Mouse (Mus musculus) stomach, embryonic 14.5 days (tissue): ENCODE results near the gene Asap2. TPM values are rescaled to one million over a fixed set of nuclear protein-coding genes. Genes with fewer than 3 reads are reported as not detected.

Source experiments
- ATAC-seq: fragments of 200-750 bp; cut with Nextera tagmentation; 2 replicates; pipeline ENCODE4 v1.8.0; 2017; ENCODE audit warnings: low read depth, moderate TSS enrichment; ENCODE audit not compliant: insufficient number of reproducible peaks, insufficient read depth, low FRiP score
- H3K27ac ChIP-seq: fragments of 300-500 bp; sonication (generic); 2 replicates; pipeline ENCODE4 v1.5.1; 2014; ENCODE audit warnings: mild to moderate bottlenecking, low read length, moderate library complexity, mixed read lengths
- H3K27me3 ChIP-seq: fragments of 300-500 bp; sonication (generic); 2 replicates; pipeline ENCODE4 v1.6.1; 2014; ENCODE audit warnings: low read length, control low read depth, mixed read lengths; ENCODE audit not compliant: control insufficient read depth, insufficient read depth
- H3K36me3 ChIP-seq: fragments of 300-500 bp; sonication (generic); 2 replicates; pipeline ENCODE4 v1.6.1; 2014; ENCODE audit warnings: mild to moderate bottlenecking, control low read depth, low read length, moderate library complexity, mixed read lengths; ENCODE audit not compliant: control insufficient read depth, insufficient read depth
- H3K4me1 ChIP-seq: fragments of 300-500 bp; sonication (generic); 2 replicates; pipeline ENCODE4 v1.6.1; 2014; ENCODE audit warnings: low read length, control low read depth, mixed read lengths; ENCODE audit not compliant: control insufficient read depth, insufficient read depth
- H3K4me2 ChIP-seq: fragments of 300-500 bp; sonication (generic); replicated peaks from 2 replicates; pipeline ENCODE4 v1.6.1; 2014; ENCODE audit warnings: low read depth, low read length, control low read depth
- H3K4me3 ChIP-seq: fragments of 300-500 bp; sonication (generic); 2 replicates; pipeline ENCODE4 v1.5.1; 2014; ENCODE audit warnings: low read depth, low read length, control low read depth
- H3K9ac ChIP-seq: fragments of 300-500 bp; sonication (generic); replicated peaks from 2 replicates; pipeline ENCODE4 v1.6.1; 2014; ENCODE audit warnings: low read depth, mild to moderate bottlenecking, control low read depth, low read length, moderate library complexity, mixed read lengths
- H3K9me3 ChIP-seq: fragments of 300-500 bp; sonication (generic); 2 replicates; pipeline ENCODE4 v1.6.1; 2016; ENCODE audit warnings: low read depth, low read length, control low read depth; ENCODE audit not compliant: control insufficient read depth
- WGBS: fragments of 180-500 bp; shearing (Covaris S2); extraction: QIAGEN DNeasy Blood & Tissue Kit; methylation state at CpG from one replicate; pipeline ENCODE4 v1.1.7; 2014; 5-methylcytosine and 5-hydroxymethylcytosine counted together
- polyA plus RNA-seq: library from polyadenylated mRNA; unstranded; fragments of >200 nt; fragmentation: Nextera tagmentation; extraction: Ambion mirVana; gene quantifications from 2 replicates; pipeline ENCODE4 v1.2.1, GENCODE M21; 2014

Gene Asap2
- polyA plus RNA-seq, 1 experiment from 2014 or later, result 10.9 TPM

GRCm38 (mm10) chr12:21233727-21234126 is 243.5 kb downstream of the Asap2 start:
- Histone ChIP-seq H3K4me1 (no peaks in the 10 kb centered on the region), H3K9ac (no peak overlapping the region), H3K9me3 (no peaks in the 10 kb centered on the region), H3K27me3 (no peaks in the 10 kb centered on the region), H3K36me3 (peaks cover 14% of the 10 kb centered on the region), H3K4me3 (no peak overlapping the region), H3K27ac (no peak overlapping the region), H3K4me2 (no peak overlapping the region)
- 88% methylated on average over 7 of the region's 7 CpGs for WGBS
- no peak for ATAC-seq

DNA sequence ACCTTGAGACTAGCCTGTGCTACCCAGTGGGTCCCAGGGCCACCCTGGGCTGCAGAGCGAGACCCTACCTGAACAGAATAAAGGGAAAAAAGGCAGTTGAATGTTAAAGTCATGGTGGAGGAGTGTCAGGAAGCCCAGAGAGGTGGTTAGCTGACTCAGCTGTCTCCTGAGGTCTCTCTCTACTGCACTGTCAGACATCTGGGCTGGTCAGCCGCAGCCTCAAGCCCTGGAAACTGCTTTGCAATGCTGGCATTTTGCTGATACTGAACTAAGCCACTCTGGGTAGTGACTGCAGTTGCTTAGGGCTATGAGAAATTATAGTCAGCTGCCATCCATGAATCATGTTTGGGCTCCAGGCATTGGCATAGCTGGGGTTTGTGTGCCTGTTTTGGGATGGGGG is 244.3 kb downstream of the Asap2 start:
- 89% methylated on average over 2 of the region's 2 CpGs for WGBS
- no peak overlapping the region for H3K4me3 ChIP-seq
- no peaks in the 10 kb centered on the region for H3K4me1 ChIP-seq
- no peaks in the 10 kb centered on the region for H3K9me3 ChIP-seq
- ATAC-seq, result no peak
- H3K4me2 ChIP-seq, result no peak overlapping the region
- H3K9ac ChIP-seq, result no peak overlapping the region
- H3K27ac ChIP-seq, result no peak overlapping the region
- peaks cover 18% of the 10 kb centered on the region for H3K36me3 ChIP-seq
- H3K27me3 ChIP-seq, result no peaks in the 10 kb centered on the region

- ATAC-seq, result no peak
- H3K4me2 ChIP-seq, result no peak overlapping the region
- no peak overlapping the region for H3K27ac ChIP-seq
- H3K9ac ChIP-seq, result no peak overlapping the region
- no peak overlapping the region for H3K4me3 ChIP-seq
- peaks cover 15% of the 10 kb centered on the region for H3K36me3 ChIP-seq
- H3K9me3 ChIP-seq, result no peaks in the 10 kb centered on the region
- no peaks in the 10 kb centered on the region for H3K27me3 ChIP-seq
- no peaks in the 10 kb centered on the region for H3K4me1 ChIP-seq
- 87% methylated on average over 3 of the region's 3 CpGs for WGBS
Observed at GRCm38 (mm10) chr12:21241965-21242364, 251.7 kb downstream of the Asap2 start.

DNA sequence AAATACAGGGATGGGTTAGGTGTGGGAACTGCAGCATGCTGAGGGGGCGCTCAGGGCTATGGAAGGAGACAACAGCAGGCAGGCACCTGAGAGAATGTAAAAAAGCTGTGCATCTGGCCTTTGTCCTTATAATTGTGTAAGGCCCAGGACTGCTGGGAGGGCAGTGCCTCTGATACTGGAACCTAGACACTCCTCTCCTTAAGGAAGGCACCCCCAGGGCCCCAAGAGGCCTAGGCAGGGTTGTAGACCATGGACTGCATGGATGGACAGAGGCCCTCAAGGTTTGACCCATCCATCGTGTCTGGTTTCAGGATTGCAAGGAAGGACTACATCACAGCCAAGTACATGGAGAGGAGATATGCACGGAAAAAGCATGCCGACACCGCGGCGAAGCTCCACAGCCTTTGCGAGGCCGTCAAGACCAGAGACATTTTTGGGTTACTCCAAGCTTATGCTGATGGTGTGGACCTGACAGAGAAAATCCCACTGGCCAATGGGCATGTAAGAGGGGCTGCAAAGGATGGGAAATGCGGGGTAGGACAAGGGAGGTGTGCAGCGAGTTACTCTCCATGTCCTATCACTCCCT is 254.2 kb downstream of the Asap2 start:
- Histone ChIP-seq H3K9ac (no peak overlapping the region), H3K27me3 (no peaks in the 10 kb centered on the region), H3K4me1 (no peaks in the 10 kb centered on the region), H3K4me3 (no peak overlapping the region), H3K27ac (no peak overlapping the region), H3K4me2 (no peak overlapping the region), H3K9me3 (no peaks in the 10 kb centered on the region), H3K36me3 (peaks cover 6% of the 10 kb centered on the region)
- no peak for ATAC-seq
- 95% methylated on average over 11 of the region's 11 CpGs for WGBS

DNA sequence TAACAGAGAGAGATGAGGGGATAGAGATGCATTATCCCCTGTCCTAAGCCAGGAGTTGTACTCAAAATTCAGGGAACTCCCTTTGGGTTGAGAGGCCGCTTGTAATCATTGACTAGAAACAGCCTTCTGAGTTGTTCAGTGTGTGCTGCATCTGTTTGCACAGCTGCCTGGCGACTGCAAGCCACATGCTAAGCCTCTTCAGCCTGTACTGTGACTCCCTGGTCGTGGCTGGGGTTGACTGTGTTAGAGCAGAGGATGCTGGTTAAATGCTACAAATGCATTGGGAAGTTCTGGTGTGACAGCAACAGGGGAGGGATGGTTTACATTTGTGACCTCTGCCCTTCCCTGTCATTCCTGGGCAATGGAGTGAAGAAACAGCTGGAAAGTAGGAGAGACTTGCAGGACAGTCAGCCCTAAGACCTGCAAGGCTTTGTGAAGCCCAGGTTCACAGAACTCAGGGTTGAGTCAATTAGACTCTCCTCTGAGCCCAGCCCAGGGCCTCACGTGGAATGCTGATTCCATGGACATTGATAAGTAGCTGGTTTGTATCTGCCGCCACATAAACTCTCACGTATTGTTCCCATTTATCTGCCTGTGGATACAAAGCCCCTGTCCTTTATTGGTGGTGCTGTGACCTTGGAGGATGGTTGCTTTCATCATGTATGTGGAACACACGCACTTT is 257.6 kb downstream of the Asap2 start:
- no peak overlapping the region for H3K4me2 ChIP-seq
- no peak overlapping the region for H3K4me3 ChIP-seq
- H3K27ac ChIP-seq, result no peak overlapping the region
- 58% methylated on average over 7 of the region's 7 CpGs for WGBS
- H3K27me3 ChIP-seq, result no peaks in the 10 kb centered on the region
- no peak overlapping the region for H3K9ac ChIP-seq
- H3K9me3 ChIP-seq, result no peaks in the 10 kb centered on the region
- peaks cover 24% of the 10 kb centered on the region for H3K36me3 ChIP-seq
- H3K4me1 ChIP-seq, result no peaks in the 10 kb centered on the region
- no peak for ATAC-seq

DNA sequence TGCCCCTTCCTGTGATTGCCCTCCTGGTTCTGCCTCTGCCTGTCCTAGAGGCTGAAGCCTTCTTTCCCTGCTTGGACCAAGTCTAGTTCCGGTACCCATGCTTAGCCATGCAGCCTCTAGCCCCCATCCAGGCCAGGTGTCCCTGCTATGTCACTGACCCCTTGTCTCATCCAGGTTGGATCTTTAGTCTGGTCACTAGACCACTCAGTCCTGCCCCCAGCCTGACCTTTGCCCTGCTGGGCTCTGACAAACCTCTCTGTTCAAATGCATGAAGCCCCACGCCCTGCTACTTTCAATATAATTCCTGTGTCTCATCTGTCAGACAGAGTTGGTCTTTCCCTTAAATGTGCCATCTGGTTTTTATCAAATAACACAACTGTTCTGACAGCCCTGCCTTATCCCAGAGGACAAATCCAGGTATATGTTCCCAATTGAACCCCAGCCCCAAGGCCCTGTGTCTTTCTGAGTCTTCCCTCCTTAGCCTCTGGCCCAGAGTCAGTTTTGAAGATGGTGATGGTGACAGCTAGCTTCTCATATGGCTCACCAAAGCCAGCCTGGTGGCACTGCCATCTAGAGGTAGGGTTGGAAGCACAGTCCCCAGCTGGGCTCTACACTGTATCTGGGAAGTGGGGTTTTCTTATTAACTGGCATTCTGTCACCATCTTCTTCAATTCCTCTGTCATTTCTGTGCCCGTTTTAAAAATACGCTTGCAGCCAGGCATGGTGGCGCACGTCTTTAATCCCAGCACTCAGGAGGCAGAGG is 270.4 kb downstream of the Asap2 start:
- Histone ChIP-seq H3K36me3 (peaks cover 23% of the 10 kb centered on the region; the same call in 1 of the 2 replicates), H3K27ac (no peak overlapping the region), H3K4me3 (no peak overlapping the region), H3K4me2 (no peak overlapping the region), H3K27me3 (no peaks in the 10 kb centered on the region), H3K4me1 (no peaks in the 10 kb centered on the region), H3K9ac (no peak overlapping the region), H3K9me3 (no peaks in the 10 kb centered on the region)
- ATAC-seq, result no peak
- 93% methylated on average over 6 of the region's 6 CpGs for WGBS

DNA sequence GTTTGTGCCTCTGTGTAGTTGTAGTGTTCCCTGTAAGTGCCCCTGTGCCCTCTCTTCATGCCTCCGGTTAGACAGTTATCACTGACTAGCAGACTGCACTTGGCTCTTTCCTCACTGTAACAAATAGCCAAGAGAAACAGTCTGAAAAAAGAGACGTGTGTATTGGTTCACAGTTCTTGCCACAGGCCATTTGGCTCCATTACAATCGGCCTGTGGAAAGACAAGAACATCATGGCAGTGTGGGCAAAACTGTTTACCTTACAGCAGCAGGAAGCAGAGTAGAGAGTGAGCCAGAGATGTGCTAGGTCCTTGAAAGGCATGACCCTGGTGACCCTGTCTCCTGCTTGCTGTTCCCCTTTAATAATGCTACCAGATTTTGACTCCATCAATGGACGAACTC is 271.3 kb downstream of the Asap2 start:
- no peak overlapping the region for H3K9ac ChIP-seq
- no peaks in the 10 kb centered on the region for H3K9me3 ChIP-seq
- no peak overlapping the region for H3K4me2 ChIP-seq
- no peak for ATAC-seq
- no peak overlapping the region for H3K4me3 ChIP-seq
- no peak overlapping the region for H3K27ac ChIP-seq
- no peaks in the 10 kb centered on the region for H3K4me1 ChIP-seq
- no peaks in the 10 kb centered on the region for H3K27me3 ChIP-seq
- 80% methylated on average over 4 of the region's 4 CpGs for WGBS
- peaks cover 21% of the 10 kb centered on the region; the same call in 1 of the 2 replicates for H3K36me3 ChIP-seq

DNA sequence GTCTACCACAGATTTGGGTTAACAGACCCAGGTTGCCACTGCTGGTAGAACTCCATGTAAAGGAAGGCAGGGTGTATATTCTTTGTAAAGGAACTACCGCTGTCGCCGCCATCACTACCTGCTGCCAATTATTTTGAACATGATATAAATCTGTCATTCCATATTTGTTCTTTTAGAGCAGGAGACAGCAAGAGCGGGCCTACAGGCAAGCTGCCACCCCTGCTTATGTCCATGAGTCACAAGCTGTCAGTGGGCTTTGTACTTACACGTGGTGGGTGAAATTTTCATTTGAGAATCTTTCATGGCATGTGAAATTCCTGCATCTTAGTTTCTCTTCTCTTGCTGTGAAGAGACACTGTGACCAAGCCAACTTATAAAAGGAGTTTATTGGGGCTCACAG is 273.0 kb downstream of the Asap2 start:
- H3K27ac ChIP-seq, result no peak overlapping the region
- no peaks in the 10 kb centered on the region for H3K27me3 ChIP-seq
- WGBS, result 93% methylated on average over 5 of the region's 5 CpGs
- H3K4me1 ChIP-seq, result no peaks in the 10 kb centered on the region
- H3K9ac ChIP-seq, result no peak overlapping the region
- H3K36me3 ChIP-seq, result peaks cover 18% of the 10 kb centered on the region; the same call in 1 of the 2 replicates
- no peaks in the 10 kb centered on the region for H3K9me3 ChIP-seq
- no peak overlapping the region for H3K4me3 ChIP-seq
- no peak overlapping the region for H3K4me2 ChIP-seq
- no peak for ATAC-seq
